Mouse (Mus musculus) heart, postnatal 0 days (tissue): ENCODE measurements around the gene Pdpn. TPM values are rescaled to one million over a fixed set of nuclear protein-coding genes. Genes with fewer than 3 reads are reported as not detected.

Experiments
- ATAC-seq: fragments of 200-750 bp; cut with Nextera tagmentation; 2 replicates; pipeline ENCODE4 v1.8.0; 2017; ENCODE audit warnings: low read depth, moderate number of reproducible peaks, moderate library complexity; ENCODE audit not compliant: insufficient read depth
- DNase-seq: peaks from one replicate; pipeline ENCODE4 v3.0.0-alpha.2; 2016; ENCODE audit warnings: low spot score
- H3K27ac ChIP-seq: fragments of 300-500 bp; sonication (generic); 2 replicates; pipeline ENCODE4 v1.5.1; 2014; ENCODE audit warnings: low read depth, mild to moderate bottlenecking
- H3K27me3 ChIP-seq: fragments of 300-500 bp; sonication (generic); 2 replicates; pipeline ENCODE4 v1.6.1; 2014; ENCODE audit warnings: low read length, mixed read lengths; ENCODE audit not compliant: control insufficient read depth, insufficient read depth
- H3K36me3 ChIP-seq: fragments of 300-500 bp; sonication (generic); replicated peaks from 2 replicates; pipeline ENCODE4 v1.6.1; 2014; ENCODE audit warnings: low read length, mixed read lengths; ENCODE audit not compliant: control insufficient read depth, insufficient read depth
- H3K4me1 ChIP-seq: fragments of 300-500 bp; sonication (generic); 2 replicates; pipeline ENCODE4 v1.6.1; 2014; ENCODE audit warnings: antibody characterized with exemption; ENCODE audit not compliant: control insufficient read depth, insufficient read depth
- H3K4me2 ChIP-seq: fragments of 300-500 bp; sonication (generic); 2 replicates; pipeline ENCODE4 v1.6.1; 2014; ENCODE audit warnings: low read depth, mild to moderate bottlenecking, low read length, moderate library complexity
- H3K4me3 ChIP-seq: fragments of 300-500 bp; sonication (generic); 2 replicates; pipeline ENCODE4 v1.5.1; 2014; ENCODE audit warnings: low read depth, low read length
- H3K9ac ChIP-seq: fragments of 300-500 bp; sonication (generic); replicated peaks from 2 replicates; pipeline ENCODE4 v1.6.1; 2014; ENCODE audit warnings: low read depth, low read length, mixed read lengths
- H3K9me3 ChIP-seq: fragments of 300-500 bp; sonication (generic); replicated peaks from 2 replicates; pipeline ENCODE4 v1.6.1; 2016; ENCODE audit warnings: low read length; ENCODE audit not compliant: control insufficient read depth
- CTCF ChIP-seq: IDR thresholded peaks from 2 replicates; pipeline ENCODE4 v1.5.1; 2016; ENCODE audit warnings: antibody characterized with exemption, control low read depth, low read depth
- EP300 ChIP-seq: IDR thresholded peaks from 2 replicates; pipeline ENCODE4 v1.6.1; 2016; ENCODE audit warnings: antibody characterized with exemption, low read depth
- WGBS: fragments of 180-500 bp; shearing (Covaris S2); extraction: QIAGEN DNeasy Blood & Tissue Kit; methylation state at CpG from one replicate; pipeline ENCODE4 v1.1.7; 2014; 5-methylcytosine and 5-hydroxymethylcytosine counted together
- polyA plus RNA-seq: library from polyadenylated mRNA; unstranded; fragments of >200 nt; fragmentation: Nextera tagmentation; extraction: Ambion mirVana; gene quantifications from 2 replicates; pipeline ENCODE4 v1.2.1, GENCODE M21; 2015
- total RNA-seq: library from RNA; depleted of rRNA; stranded (reverse); fragments of >200 nt; gene quantifications from 2 replicates; pipeline ENCODE4 v1.2.3, GENCODE M21; 2014; ENCODE audit warnings: low replicate concordance

Pdpn gene
- total and polyA plus RNA-seq, 2 experiments from 2014 or later, result 6.8 to 13.6 TPM

DNA sequence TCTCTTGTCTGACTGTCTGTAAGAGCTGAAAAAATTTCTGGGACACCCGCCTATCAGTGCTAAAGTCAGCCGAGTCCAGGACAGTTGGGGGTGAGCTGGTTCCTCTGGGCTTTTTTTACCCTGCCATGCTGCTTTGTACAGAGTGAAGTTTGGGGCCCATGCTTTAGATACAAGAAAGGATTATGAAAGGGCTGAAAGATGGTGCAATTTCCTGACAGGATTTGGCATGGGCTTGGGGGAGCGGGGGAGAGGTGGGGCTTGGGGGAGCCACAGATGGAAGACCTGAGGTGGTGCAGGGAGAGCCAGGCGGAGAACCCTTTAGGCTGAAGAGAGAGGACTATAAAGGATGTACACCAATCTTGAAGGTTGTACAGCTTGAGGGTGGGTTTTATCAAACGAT lies 60.2 kb downstream of the Pdpn start:
- Histone ChIP-seq H3K4me3 (no peak overlapping the region), H3K9me3 (0 out of 2 replicates have a peak, but pooled peaks cover 4% of the 10 kb centered on the region), H3K27ac (no peak overlapping the region), H3K36me3 (no peaks in the 10 kb centered on the region), H3K27me3 (no peaks in the 10 kb centered on the region), H3K9ac (no peak overlapping the region), H3K4me1 (no peaks in the 10 kb centered on the region), H3K4me2 (no peak overlapping the region)
- TF ChIP-seq EP300, result no peak
- TF ChIP-seq CTCF, result no peak
- DNase-seq (no peak), ATAC-seq (no peak)
- WGBS, result 85% methylated on average over 5 of the region's 5 CpGs

DNA sequence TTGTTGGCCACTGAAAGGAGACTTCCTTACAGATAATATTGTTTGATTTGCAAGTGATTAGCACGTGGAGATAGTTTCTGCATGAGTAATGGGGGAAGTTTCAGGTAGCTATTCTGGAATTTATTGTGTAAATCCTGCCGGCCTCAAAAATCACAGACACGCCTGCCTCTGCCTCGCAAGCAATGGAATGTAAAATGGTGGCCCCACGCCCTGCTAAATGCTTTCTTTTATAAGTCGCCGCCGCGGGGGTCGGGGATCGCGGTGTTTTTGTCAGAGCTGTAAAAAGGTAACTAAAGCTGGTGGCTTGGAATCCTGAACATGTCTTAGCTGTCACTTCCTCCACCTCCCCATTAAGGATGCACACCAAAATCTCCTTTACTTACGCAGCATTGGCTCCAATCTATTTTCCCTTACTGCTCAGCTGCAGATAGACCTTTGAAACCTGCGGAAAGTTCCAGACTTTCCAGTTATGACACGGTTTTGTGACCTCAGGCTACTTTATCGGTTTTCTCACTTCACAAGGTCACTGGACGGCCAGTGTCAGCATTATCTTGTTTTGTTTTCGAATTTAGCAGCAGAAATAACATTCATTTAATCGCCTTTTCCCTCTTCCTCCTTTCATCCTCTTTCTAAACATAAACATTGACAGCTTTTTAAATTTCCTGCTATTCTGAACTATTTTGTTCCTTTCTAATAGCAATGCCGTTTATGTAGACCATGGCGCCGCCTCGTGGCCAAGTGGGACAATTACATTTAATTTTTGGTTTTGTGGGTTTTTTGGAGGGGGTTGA lies 60.9 kb downstream of the Pdpn start:
- Histone ChIP-seq H3K27ac (no peak overlapping the region), H3K4me2 (peak overlapping the region; percentile 52), H3K9ac (no peak overlapping the region), H3K4me3 (peak overlapping the region; percentile 29), H3K27me3 (no peaks in the 10 kb centered on the region), H3K4me1 (no peaks in the 10 kb centered on the region), H3K36me3 (no peaks in the 10 kb centered on the region), H3K9me3 (0 out of 2 replicates have a peak, but pooled peaks cover 4% of the 10 kb centered on the region)
- DNase-seq, result peak; percentile 41
- WGBS, result 15% methylated on average over 23 of the region's 23 CpGs
- no peak for ATAC-seq
- TF ChIP-seq EP300 (no peak), CTCF (peak; percentile 78)

DNA sequence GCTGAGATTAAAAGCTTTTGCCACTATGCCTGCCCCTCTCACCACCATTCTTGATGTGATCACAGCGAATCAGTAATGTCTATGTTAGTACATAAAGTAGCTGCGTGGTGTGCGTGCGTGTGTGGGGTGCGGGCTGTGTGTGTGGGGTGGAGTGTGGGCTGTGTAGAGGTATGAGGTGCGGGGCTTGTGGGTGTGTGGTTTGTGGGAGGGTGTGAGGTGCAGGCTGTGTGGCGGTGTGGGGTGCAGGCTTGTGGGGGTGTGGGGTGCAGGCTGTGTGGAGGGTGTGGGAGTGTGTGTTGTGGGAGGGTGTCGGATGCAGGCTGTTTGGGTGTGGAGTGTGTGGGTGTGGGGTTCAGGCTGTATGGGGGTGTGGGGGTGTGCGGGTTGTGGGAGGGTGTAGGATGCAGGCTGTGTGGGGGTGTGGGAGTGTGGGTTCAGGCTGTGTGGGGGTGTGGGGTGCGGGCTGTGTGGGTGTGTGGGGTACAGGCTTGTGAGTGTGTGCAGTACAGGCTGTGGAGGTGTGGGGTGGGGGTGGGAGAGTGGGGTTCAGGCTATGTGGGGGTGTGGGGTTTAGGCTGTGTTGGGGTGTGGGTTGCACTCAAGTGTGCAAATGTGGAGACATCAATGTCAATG lies 67.5 kb downstream of the Pdpn start:
- ATAC-seq, result no peak; the same call in 1 of the 2 replicates
- no peak for TF ChIP-seq CTCF

DNA sequence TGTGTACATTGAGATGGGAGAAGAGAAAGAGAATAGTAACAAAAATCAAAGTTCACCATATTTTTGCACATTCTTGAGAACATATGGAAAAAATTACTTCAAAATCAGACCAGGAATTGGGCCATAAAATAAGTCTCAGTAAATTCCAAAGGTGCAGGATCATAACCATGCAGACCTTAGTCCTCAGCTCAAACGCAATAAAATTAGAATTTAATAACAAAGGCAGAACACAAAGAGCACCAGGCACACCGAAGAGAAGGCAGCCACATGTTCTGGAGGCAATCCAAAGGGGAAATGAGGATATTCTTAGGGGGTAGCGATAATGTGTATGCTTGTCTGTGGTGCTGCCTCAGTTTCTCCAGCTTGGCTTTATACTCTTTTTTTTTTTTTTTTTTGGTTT lies 68.3 kb downstream of the Pdpn start:
- TF ChIP-seq CTCF (no peak), EP300 (no peak)
- Histone ChIP-seq H3K4me3 (no peak overlapping the region), H3K27ac (no peak overlapping the region), H3K36me3 (no peaks in the 10 kb centered on the region), H3K27me3 (no peaks in the 10 kb centered on the region), H3K9ac (no peak overlapping the region), H3K4me1 (no peaks in the 10 kb centered on the region), H3K9me3 (0 out of 2 replicates have a peak, but pooled peaks cover 4% of the 10 kb centered on the region), H3K4me2 (no peak overlapping the region)
- ATAC-seq (no peak), DNase-seq (no peak)
- WGBS, result 67% methylated on average over 3 of the region's 3 CpGs

More for the DNA sequence above, 67.5 kb downstream of the Pdpn start:
- Histone ChIP-seq H3K9ac (no peak overlapping the region), H3K4me3 (no peak overlapping the region), H3K4me2 (no peak overlapping the region), H3K27me3 (no peaks in the 10 kb centered on the region), H3K4me1 (no peaks in the 10 kb centered on the region), H3K9me3 (0 out of 2 replicates have a peak, but pooled peaks cover 4% of the 10 kb centered on the region), H3K27ac (no peak overlapping the region), H3K36me3 (no peaks in the 10 kb centered on the region)
- 92% methylated on average over 10 of the region's 10 CpGs for WGBS
- no peak for DNase-seq

DNA sequence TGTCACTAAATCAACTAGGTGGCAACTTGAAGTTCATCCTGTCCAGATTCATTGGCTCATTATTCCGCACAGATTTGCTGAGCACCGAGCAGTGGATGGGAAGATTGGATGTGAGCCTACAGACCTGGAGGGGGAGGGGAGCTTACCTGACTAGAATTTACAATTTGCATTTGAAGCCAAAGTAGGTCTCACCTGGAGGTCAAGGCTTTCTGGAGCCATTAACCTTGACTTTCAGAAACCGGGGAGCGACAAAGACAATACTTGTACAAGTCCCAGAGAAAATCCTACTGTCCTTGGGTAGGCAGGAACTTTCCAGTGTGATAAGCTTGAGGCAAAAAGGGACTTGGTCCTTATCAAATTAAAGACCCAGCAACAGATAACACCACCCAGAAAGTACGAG lies 71.4 kb downstream of the Pdpn start:
- DNase-seq, result no peak
- 44% methylated on average over 5 of the region's 5 CpGs for WGBS
- Histone ChIP-seq H3K4me2 (no peak overlapping the region), H3K4me1 (no peaks in the 10 kb centered on the region), H3K9ac (no peak overlapping the region), H3K27me3 (no peaks in the 10 kb centered on the region), H3K27ac (no peak overlapping the region), H3K9me3 (no peaks in the 10 kb centered on the region), H3K4me3 (no peak overlapping the region), H3K36me3 (no peaks in the 10 kb centered on the region)
- TF ChIP-seq CTCF, result no peak
- TF ChIP-seq EP300, result no peak
- ATAC-seq, result no peak
